Mouse (Mus musculus): ENCODE measurements around the gene Atp5b.

The Atp5b gene

DNA sequence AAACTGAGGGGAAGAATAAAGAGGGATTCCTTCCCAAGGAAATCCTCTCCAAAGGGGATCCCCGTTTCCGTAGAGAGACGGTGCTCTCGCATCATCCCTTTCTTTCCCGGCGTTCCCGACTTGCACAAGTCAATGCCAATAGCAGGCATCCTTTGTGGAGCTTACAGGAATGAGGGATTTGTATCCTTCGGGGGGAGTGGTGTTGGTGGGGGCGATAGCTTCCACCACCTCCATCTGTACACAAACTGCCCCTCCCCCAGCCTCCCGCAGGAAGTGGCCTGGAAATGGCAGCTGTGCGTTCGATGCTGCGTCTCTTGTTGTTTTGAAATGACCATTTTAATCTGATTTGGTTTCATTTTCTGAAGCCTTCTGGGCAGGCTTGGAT lies 14.5 kb downstream of the Atp5b start:
- DNase-seq, result peak; percentile 48

DNA sequence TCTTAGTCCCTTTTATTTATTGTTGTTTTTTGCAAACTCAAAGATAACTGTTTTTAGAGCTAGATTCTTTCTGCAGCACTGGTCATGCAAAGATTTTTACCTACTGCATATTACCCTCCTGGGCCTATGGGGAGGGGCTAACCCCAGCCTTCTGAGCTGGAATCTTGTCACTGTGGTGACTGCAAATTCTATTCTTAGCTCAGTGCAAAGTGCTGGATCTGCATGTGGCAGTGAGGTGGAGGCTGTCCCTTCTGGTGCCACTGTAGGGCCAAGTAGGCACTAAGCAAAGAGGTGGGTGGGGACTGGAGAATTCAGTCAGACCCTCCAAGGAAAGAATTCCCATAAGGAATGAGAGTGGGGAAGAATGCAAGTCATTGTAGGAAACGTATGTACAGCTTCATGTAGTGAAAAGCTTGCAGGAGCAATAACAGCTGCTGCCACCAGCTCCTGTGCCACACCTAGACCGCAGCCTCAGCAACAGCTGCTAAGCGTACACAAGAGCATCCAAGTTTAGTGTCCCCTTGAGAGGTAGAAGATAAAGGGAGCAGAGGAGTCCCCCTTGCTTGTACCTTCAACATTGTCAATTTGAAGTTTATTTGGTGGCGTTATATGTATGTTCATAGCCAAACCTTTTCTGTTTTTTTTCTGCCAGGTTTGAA lies 27.2 kb downstream of the Atp5b start:
- DNase-seq, result no peak

DNA sequence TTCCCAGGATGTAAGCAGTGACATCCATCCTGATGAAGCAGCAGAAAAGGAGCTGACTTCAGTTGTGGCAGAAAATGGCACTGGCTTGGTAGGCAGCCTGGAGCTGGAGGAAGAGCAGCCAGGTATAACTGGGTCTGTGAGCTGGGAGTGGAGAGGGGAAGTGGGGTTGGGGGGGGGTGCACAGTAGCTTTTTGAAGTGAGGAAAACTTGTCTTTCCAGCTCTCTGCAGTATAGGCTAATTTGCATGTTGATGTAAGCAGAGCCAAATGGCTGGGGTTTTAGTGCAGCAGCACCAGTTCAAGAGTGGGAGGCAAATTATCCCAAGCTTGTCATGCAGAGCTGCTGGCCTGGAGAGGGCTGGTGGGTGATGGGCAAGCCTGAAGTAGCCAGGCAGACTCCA lies 28.2 kb downstream of the Atp5b start:
- DNase-seq, result no peak

DNA sequence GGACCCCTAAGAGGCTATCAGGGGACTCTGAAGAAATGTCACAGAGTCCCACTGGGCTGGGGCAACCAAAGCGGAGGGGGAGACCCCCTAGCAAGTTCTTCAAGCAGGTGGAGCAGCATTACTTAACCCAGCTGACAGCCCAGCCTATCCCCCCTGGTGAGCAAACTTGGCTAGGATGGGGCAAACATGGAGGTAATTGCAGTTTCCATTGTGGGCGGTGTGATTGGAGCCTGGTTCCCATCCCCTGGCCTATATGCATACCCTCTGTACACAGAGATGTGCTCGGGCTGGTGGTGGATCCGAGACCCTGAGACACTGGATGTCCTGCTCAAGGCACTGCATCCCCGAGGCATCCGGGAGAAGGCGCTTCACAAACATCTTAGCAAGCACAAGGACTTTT lies 40.8 kb downstream of the Atp5b start:
- DNase-seq, result no peak

DNA sequence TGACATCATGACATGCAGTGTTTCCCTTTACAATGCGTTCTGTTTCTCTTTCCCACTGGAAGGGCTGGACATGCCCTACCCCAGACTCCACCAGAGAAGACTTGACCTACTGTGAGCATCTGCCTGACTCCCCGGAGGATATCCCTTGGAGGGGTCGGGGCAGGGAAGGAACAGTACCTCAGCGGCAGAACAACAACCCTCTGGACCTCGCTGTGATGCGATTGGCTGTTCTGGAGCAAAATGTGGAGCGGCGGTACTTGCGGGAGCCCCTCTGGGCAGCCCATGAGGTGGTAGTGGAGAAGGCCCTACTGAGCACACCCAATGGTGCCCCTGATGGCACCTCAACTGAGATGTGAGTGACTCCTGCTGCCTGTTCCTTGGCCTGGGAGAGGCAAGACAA lies 41.8 kb downstream of the Atp5b start:
- DNase-seq, result no peak

DNA sequence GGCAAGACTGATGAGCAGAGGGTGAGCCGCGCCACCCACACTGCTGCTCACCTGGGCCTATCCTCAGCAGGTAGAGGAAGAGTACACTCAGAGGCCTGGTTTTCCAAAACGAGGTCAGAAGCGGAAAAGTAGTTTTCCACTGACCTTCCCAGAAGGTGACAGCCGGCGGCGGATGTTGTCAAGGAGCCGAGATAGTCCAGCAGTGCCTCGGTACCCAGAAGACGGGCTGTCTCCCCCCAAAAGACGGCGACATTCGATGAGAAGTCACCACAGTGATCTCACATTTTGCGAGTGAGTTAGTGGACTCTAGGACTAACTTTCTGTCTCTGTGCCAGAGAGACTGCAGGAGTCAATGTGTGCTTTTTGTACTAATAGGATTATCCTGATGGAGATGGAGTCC lies 42.9 kb downstream of the Atp5b start:
- no peak for DNase-seq

DNA sequence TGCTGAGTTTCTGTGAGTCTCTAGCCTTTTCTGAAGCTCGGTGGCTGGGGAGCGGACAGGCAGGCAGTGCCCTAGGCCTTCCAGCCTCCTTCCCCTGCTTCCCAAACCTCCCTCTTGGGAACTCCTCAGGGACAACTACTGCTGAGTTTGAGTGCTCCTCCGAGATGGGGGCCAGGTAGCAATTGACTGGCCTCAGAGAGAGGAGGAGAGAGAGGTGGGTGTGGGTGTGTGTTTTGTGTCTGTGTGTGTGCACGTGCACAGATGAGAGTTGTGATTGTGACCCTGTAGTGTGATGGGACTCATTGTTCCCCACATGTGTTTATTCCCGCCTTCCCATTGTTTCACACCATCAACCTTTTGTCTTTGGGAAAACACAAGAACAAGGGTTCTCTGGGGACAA lies 44.4 kb downstream of the Atp5b start:
- DNase-seq, result no peak

DNA sequence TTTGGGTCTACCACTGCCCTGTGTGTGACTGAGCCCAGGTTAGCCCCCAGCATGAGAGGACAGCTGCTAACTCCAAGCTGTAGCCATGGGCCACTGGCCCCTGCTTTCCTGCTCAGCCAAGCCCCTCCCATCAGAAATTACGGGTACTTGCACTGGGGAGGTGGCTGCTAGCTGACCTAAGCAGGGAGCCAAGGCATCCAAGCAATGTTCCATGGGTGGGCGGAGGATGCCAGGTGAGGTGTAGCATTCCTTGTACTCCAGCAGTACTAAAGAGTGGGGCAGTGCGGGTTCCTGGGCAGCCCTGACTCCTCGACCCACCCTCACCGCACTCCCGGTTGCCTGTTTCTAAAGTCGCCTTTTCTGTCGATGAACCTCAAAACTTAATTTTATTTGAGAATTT lies 45.1 kb downstream of the Atp5b start:
- no peak for DNase-seq

DNA sequence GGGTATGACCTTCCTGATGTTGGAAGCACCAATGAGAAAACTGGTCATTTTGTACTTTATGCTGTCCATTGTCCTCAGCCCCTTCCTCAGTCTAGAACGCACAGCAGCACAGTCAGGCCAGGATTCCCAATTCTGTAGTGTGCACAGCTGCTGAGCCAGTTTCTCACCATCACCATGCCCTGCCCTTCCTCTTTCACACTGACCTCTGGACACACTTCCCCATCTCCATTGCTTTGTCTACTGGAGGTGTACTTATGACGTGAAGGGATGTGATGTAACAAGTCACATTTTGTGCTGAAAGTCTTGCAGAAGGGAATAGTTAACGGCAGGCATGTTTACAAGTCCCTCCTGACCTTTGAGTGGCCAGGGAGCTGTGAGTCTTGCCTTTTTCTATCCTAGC lies 48.2 kb downstream of the Atp5b start:
- DNase-seq, result no peak

DNA sequence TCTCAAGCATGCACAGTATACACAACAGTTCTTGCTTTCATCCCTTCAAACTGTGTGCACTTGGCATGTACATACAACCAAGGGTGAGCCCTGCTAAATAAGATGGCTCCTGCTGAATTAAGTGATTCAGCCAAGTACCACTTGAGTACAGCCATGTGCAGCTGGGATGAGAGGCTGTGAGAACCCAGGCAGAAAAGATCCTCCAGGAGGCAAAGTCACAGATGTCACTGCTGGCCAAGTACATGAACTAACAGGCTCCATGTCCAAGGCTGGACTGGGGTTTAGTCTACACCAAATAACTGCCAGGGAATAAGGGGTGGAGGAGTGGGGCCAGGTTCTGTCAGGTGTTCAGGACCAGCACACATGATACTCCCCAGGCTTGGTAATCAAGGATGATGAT lies 48.7 kb downstream of the Atp5b start:
- DNase-seq, result no peak

DNA sequence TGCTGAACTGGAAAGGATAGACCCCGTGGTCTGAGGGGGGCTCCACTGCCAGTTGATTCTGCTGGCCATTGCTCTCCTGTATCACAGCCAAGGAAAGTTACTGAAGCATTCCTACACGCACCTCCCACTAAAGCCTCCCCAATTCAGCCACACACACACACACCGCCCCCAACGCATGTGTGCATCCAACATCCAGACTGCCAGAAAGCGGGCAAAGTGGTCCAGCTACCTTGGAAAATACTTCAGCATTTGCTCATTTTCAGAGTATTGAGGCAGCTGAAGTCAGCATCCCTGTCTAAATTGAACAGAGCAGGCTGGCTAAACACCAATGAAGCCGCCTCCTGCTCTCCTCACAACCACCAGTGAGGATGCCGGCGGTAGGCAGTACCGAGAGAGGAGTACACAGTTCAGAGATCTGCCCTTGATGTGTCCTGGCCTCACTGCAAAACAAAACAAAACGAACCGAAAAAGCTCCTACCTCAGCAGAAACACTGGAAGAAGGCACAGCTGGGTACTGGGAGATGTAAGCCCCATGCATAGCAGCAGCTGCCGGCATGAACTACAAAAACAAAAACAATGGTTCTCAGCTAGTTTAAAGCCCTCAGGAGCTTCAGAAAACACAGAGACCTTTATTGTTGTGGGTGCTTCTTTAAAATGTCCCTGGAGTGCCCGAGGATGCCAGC lies 50.7 kb downstream of the Atp5b start:
- DNase-seq, result peak; percentile 79

DNA sequence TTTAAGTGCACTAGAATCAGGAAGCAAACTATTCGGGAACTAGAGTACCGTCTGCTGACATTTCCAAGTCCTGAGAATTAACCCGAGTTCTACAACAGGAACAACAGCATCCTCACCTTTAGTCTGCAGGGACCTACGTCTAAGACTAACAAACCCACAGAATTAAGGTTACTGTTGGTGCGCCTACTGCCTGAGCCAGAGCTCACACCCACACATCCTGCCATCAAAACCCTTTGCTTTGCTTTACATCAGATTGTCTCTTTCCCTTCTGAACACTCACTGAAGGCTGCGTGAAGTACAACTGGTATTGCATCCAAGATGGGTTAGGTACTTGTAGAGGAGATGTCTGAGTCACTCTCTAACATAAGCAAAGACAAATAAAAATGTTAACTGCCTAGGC lies 52.3 kb downstream of the Atp5b start:
- DNase-seq, result no peak

Data from layer of hippocampus, adult 9-11 months (tissue).